Mouse (Mus musculus) small intestine, adult 2 months (tissue): Measurements from ENCODE around the gene Ypel3.

Source experiments
- CTCF ChIP-seq: fragments of 200-500 bp; IDR thresholded peaks from 2 replicates; pipeline ENCODE4 v1.5.1; 2012; ENCODE audit warnings: low read depth, mild to moderate bottlenecking, control low read depth, inconsistent platforms, low read length, moderate library complexity, mixed read lengths; ENCODE audit not compliant: insufficient replicate concordance, insufficient read length; ENCODE audit errors: extremely low read depth
- POLR2A ChIP-seq: fragments of 200-500 bp; IDR thresholded peaks from 2 replicates; pipeline ENCODE4 v1.6.1; 2012; ENCODE audit warnings: low read depth, mild to moderate bottlenecking, control low read depth, inconsistent platforms, low read length, moderate library complexity

DNA sequence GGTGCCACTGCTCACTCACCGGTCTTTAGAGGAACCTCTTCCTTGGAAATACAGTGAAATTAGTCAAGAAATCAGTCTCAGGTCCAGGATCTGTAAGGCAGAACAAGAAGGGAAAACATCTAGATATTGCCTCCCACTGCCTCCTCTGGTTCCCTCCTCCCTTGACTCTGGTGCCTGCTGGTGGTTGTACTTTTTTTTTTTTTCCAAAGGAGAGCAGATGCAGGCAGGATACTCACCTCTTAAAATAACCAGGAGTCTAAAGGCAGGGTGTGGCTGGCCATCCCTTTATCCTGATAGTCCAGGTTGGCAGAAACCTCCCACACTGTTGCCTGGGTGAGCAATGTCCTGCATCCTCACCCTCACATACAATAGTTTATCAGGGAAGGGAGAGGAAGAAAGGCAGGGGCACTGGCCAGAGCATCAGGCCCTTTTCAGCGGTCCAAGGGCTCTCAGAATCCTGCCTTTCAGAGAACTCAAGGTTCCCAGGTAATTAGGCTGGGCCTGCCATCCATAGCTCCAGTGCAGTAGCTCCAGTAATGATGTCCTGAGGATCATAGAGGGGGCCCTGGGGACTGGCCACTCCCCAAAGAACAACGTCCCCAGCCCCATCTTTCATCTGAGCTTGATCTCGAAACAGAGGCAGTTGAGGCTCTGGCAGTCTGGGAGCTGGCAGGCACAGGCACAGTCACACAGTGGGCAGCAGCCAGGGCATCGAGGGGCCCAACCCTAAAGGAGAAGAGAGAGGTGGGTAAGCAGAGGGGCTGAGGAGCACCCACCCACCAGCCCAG lies 23.7 kb downstream of the Ypel3 start:
- TF ChIP-seq CTCF (no peak), POLR2A (no peak)
